Mouse (Mus musculus): ENCODE measurements around the gene Art4. TPM values are rescaled to one million over a fixed set of nuclear protein-coding genes. Genes with fewer than 3 reads are reported as not detected.

The Art4 gene
- total and polyA plus RNA-seq, 2 experiments from 2014 or later = 0.25 to 0.37 TPM

DNA sequence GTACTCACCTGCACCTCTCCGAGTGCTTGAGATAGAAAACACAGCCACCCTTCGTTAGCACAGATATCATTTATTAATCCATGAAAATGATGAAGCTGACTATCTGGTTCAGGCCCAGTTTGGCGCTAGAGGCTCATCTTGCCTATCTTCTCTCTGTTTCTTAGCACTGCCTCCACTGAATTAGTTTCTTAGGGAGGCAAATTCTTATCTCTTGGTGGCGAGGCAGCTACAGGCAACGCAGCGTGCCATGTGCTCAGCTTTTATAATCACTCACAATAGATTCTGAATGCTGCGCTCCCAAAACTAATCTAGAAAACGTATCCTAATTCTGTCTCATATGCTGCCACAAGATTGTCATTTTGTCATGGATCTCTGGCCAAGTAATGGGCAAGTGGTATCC lies 9.1 kb downstream of the Art4 start:
- no peaks in the 10 kb centered on the region for H3K36me3 ChIP-seq (ENCODE audit: insufficient read depth, low read length)
- WGBS = 85% methylated on average over 8 of the region's 8 CpGs
- H3K4me2 ChIP-seq (ENCODE audit: low read depth, low read length) = no peak overlapping the region
- H3K27ac ChIP-seq = no peak overlapping the region
- H3K9ac ChIP-seq (replicated peaks; ENCODE audit: low read length) = no peak overlapping the region
- no peaks in the 10 kb centered on the region for H3K4me1 ChIP-seq (ENCODE audit: insufficient read depth, low read length)
- no peak overlapping the region for H3K4me3 ChIP-seq (ENCODE audit: low read length)
- DNase-seq (ENCODE audit: low spot score) (no peak), ATAC-seq (no peak)
- no peaks in the 10 kb centered on the region for H3K27me3 ChIP-seq (ENCODE audit: insufficient read depth, low read length)
- TF ChIP-seq CTCF (IDR thresholded peaks at IDR 0.05; ENCODE audit: low read depth) = no peak
- H3K9me3 ChIP-seq (ENCODE audit: low read length) = no peaks in the 10 kb centered on the region

DNA sequence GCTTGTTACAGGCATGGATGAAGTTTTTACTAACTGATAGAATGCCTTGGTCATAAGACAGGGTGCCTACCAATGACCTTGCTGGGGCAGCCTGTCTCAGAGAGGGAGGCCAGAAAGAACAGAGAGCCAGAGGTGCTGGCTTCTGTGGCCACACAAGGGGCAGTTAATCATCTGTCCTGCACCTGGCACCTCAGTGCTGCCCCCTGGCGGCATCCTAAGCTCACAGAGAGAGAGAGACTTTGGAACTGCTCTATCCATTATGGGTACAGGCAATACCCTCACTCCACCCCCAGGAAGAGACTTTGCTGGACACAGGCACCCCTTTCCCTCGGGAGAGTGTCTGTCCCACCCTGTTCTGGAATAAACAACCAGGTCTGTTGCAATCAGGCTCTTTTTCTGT lies 9.7 kb downstream of the Art4 start:
- Histone ChIP-seq H3K9ac (replicated peaks; ENCODE audit: low read length) (no peak overlapping the region), H3K9me3 (ENCODE audit: low read length) (no peaks in the 10 kb centered on the region), H3K4me1 (ENCODE audit: insufficient read depth, low read length) (no peaks in the 10 kb centered on the region), H3K27ac (no peak overlapping the region), H3K27me3 (ENCODE audit: insufficient read depth, low read length) (no peaks in the 10 kb centered on the region), H3K36me3 (ENCODE audit: insufficient read depth, low read length) (no peaks in the 10 kb centered on the region), H3K4me2 (ENCODE audit: low read depth, low read length) (no peak overlapping the region), H3K4me3 (ENCODE audit: low read length) (no peak overlapping the region)
- DNase-seq (ENCODE audit: low spot score) (peak; percentile 11), ATAC-seq (no peak)
- 21% methylated on average over 2 of the region's 2 CpGs for WGBS
- TF ChIP-seq CTCF (IDR thresholded peaks at IDR 0.05; ENCODE audit: low read depth) = peak; percentile 61

DNA sequence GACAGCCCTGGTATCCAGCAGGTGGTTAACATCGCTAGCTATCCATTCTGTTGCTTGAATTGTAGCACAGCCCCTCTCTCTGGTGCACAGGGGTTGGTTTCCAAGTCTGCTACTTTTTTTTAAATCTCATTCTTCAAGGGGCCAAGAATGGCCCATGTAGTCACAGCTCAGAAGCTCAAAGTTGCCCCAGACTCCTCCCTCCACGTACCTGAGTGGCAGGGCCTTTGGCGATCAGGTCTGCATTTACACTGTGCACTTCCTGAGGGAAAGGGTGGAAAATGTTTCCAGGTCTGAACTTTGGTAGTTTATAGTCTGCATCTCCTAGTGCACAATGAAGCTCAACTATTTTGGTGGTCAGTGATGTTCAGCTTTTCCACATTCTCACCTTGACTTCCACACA lies 10.3 kb downstream of the Art4 start:
- TF ChIP-seq CTCF (IDR thresholded peaks at IDR 0.05; ENCODE audit: low read depth) = no peak
- Histone ChIP-seq H3K36me3 (ENCODE audit: insufficient read depth, low read length) (no peaks in the 10 kb centered on the region), H3K27ac (no peak overlapping the region), H3K9me3 (ENCODE audit: low read length) (no peaks in the 10 kb centered on the region), H3K4me3 (ENCODE audit: low read length) (no peak overlapping the region), H3K27me3 (ENCODE audit: insufficient read depth, low read length) (no peaks in the 10 kb centered on the region), H3K4me2 (ENCODE audit: low read depth, low read length) (no peak overlapping the region), H3K9ac (replicated peaks; ENCODE audit: low read length) (no peak overlapping the region), H3K4me1 (ENCODE audit: insufficient read depth, low read length) (no peaks in the 10 kb centered on the region)
- DNase-seq (ENCODE audit: low spot score) (no peak), ATAC-seq (no peak)
- WGBS = 92% methylated on average over 3 of the region's 3 CpGs

DNA sequence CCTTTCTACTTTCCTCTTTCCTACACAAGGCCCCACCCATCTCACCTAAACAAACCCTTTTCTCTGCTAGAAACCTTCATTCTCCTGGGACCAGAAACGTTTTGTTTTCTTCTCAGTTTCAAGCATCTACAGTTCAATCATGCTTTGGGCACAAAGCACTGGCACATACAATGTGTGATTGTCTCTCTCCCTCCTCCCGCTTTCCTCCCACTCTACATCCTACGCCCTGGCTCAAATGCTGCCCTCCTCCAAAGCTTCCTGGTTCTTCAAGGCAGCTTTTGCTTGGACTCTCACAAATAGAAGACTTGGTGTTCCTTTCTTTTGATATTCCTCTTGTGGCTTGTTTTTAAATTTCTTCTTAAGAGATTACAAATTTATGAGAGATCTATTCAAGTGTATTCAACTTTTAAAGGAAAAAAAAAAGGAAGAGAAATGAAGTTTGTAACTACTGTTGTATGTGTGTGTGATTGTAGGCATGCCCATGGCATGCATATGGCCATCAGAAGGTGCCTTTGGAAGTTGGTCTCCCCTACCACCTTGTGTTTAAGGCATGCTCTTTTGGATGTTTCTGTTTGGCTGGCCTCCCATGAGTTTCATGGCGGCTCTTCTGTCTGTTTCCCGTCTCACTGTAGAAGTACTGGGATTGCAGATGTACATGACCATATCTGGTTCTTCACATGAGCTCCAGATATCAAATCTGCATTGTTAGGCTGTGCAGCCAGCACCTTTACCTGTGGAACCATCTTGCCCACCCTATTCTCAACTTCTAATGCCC lies 11.6 kb downstream of the Art4 start:
- 74% methylated on average over 5 of the region's 5 CpGs for WGBS
- Histone ChIP-seq H3K9me3 (ENCODE audit: low read length) (no peaks in the 10 kb centered on the region), H3K4me1 (ENCODE audit: insufficient read depth, low read length) (no peaks in the 10 kb centered on the region), H3K4me3 (ENCODE audit: low read length) (no peak overlapping the region), H3K27me3 (ENCODE audit: insufficient read depth, low read length) (no peaks in the 10 kb centered on the region), H3K4me2 (ENCODE audit: low read depth, low read length) (no peak overlapping the region), H3K9ac (replicated peaks; ENCODE audit: low read length) (no peak overlapping the region), H3K36me3 (ENCODE audit: insufficient read depth, low read length) (no peaks in the 10 kb centered on the region), H3K27ac (no peak overlapping the region)
- DNase-seq (ENCODE audit: low spot score) (no peak), ATAC-seq (no peak)
- no peak for TF ChIP-seq CTCF (IDR thresholded peaks at IDR 0.05; ENCODE audit: low read depth)

DNA sequence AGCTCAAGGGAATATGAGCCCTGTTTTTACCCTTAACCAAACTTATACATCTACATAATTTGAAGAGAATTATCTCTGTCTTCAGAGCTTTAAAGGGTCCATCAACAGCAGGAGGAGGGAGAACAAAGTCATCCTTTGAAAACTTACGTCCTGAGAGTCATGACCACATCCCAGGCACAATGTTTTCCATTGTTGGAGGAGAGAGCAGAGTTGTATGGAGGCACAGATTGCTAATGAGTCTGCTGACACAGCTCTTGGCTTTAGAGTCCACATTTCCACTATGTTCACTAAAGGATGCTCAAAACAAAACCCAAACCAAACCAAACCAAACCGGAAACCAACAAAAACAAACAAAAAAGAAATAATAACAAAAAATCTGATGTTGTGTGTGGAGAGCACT lies 12.6 kb downstream of the Art4 start:
- no peak for DNase-seq (ENCODE audit: low spot score)
- no peak for ATAC-seq
- no peaks in the 10 kb centered on the region for H3K4me1 ChIP-seq (ENCODE audit: insufficient read depth, low read length)
- no peak overlapping the region for H3K27ac ChIP-seq
- no peaks in the 10 kb centered on the region for H3K9me3 ChIP-seq (ENCODE audit: low read length)
- 53% methylated on average over 2 of the region's 2 CpGs for WGBS
- no peak overlapping the region for H3K4me3 ChIP-seq (ENCODE audit: low read length)
- TF ChIP-seq CTCF (IDR thresholded peaks at IDR 0.05; ENCODE audit: low read depth) = no peak
- no peaks in the 10 kb centered on the region for H3K27me3 ChIP-seq (ENCODE audit: insufficient read depth, low read length)
- no peaks in the 10 kb centered on the region for H3K36me3 ChIP-seq (ENCODE audit: insufficient read depth, low read length)
- no peak overlapping the region for H3K4me2 ChIP-seq (ENCODE audit: low read depth, low read length)
- no peak overlapping the region for H3K9ac ChIP-seq (replicated peaks; ENCODE audit: low read length)

DNA sequence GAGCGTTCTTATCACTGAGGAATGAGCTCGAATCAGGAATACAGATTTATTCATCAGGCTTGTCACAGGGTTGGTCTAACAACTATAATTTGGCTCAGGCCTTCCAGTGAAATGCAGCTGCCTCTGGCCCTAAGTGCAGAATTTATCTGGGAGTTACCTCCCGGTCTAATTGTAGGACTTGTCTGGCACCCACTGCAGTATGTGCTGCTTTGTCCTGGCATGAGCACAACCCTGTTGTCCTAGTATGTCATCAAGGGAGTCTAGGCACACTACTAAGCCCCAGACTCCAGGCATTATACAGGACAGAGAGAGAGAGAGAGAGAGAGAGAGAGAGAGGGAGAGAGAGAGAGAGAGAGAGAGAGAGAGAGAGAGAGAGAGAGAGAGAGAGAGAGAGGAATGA lies 20.2 kb downstream of the Art4 start:
- no peak for ATAC-seq
- Histone ChIP-seq H3K9ac (replicated peaks; ENCODE audit: low read length) (no peak overlapping the region), H3K9me3 (ENCODE audit: low read length) (no peaks in the 10 kb centered on the region), H3K36me3 (ENCODE audit: insufficient read depth, low read length) (no peaks in the 10 kb centered on the region), H3K27ac (no peak overlapping the region), H3K4me3 (ENCODE audit: low read length) (no peak overlapping the region), H3K27me3 (ENCODE audit: insufficient read depth, low read length) (no peaks in the 10 kb centered on the region), H3K4me1 (ENCODE audit: insufficient read depth, low read length) (no peaks in the 10 kb centered on the region), H3K4me2 (ENCODE audit: low read depth, low read length) (no peak overlapping the region)
- DNase-seq (ENCODE audit: low spot score) = no peak
- TF ChIP-seq CTCF (IDR thresholded peaks at IDR 0.05; ENCODE audit: low read depth) = no peak
- WGBS = 80% methylated on average over 3 of the region's 3 CpGs

DNA sequence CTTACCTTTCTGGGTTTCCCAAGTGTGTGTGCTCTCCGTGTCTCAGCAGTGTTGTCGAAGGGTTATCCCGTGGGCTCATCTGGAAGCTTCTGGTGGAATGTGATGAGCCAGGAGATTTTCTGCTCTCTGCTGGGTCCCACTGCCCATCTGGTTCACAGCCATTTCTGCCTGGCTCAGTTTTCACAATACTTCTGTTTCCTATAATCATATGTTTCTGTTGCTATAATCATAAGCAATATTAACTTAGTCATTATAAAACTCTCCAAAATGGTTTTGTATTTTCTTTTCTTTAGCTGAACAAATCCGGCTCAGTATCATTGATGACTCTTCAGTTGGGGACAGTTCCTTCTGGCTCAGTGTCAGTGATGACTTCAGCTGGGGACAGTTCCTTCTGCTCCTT lies 22.2 kb downstream of the Art4 start, which contains the start of gene Smco3:
TSS of gene Smco3 (minus strand) at position 101 of the 400 bp plus-strand sequence.
- no peak for TF ChIP-seq CTCF (IDR thresholded peaks at IDR 0.05; ENCODE audit: low read depth)
- H3K4me1 ChIP-seq (ENCODE audit: insufficient read depth, low read length) = no peaks in the 10 kb centered on the region
- DNase-seq (ENCODE audit: low spot score) (no peak), ATAC-seq (no peak)
- no peaks in the 10 kb centered on the region for H3K27me3 ChIP-seq (ENCODE audit: insufficient read depth, low read length)
- peak within 1 kb of the TSS; percentile 18; the same call in 1 of the 2 replicates for H3K4me2 ChIP-seq (ENCODE audit: low read depth, low read length)
- peak within 1 kb of the TSS; percentile 13; the same call in 1 of the 2 replicates for H3K4me3 ChIP-seq (ENCODE audit: low read length)
- no peaks in the 10 kb centered on the region for H3K36me3 ChIP-seq (ENCODE audit: insufficient read depth, low read length)
- no peaks in the 10 kb centered on the region for H3K9me3 ChIP-seq (ENCODE audit: low read length)
- no peak within 1 kb of the TSS for H3K9ac ChIP-seq (replicated peaks; ENCODE audit: low read length)
- 49% methylated on average over 4 of the region's 4 CpGs for WGBS
- H3K27ac ChIP-seq = no peak within 1 kb of the TSS

Data from hindbrain, postnatal 0 days (tissue).